Mouse (Mus musculus) gastrocnemius, postnatal 36 days (tissue): ENCODE data around the gene Pip5k1b. TPM values are rescaled to one million over a fixed set of nuclear protein-coding genes. Genes with fewer than 3 reads are reported as not detected.

Source experiments
- DNase-seq, 2 experiments: peaks; one replicate each; pipeline ENCODE4 v3.0.0; 2022
- intact Hi-C: fragments of 180-260 bp; cut with DNase I; formaldehyde crosslinking; loops from one replicate; pipeline ENCODE4 v1.15.1; 2025
- total RNA-seq, 2 experiments: library from RNA; stranded (reverse); gene quantifications; 2 replicates each; pipeline ENCODE4 v1.2.3; 2021

Pip5k1b gene
- total RNA-seq, 2 experiments from 2014 or later: 0.44 to 0.46 TPM

- intact Hi-C loops: no loop called here
These were observed 9.5 kb downstream of the Pip5k1b start for GRCm38 (mm10) chr19:24546153-24546552.

GRCm38 (mm10) chr19:24543386-24544350, 12.0 kb downstream of the Pip5k1b start:
- no peak for DNase-seq
- intact Hi-C loops: no loop called here

More at GRCm38 (mm10) chr19:24546153-24546552, 9.5 kb downstream of the Pip5k1b start:
- DNase-seq: no peak

GRCm38 (mm10) chr19:24542293-24542675, 13.4 kb downstream of the Pip5k1b start:
- intact Hi-C loops: no loop called here
- DNase-seq: no peak

GRCm38 (mm10) chr19:24541669-24542292, 13.9 kb downstream of the Pip5k1b start:
- DNase-seq: no peak
- intact Hi-C loops: no loop called here

GRCm38 (mm10) chr19:24540952-24541668, 14.6 kb downstream of the Pip5k1b start:
- DNase-seq: no peak
- intact Hi-C loops: no loop called here

- intact Hi-C loops: no loop called here
These were observed 16.6 kb downstream of the Pip5k1b start for GRCm38 (mm10) chr19:24539041-24539440.

GRCm38 (mm10) chr19:24538181-24538580, 17.5 kb downstream of the Pip5k1b start:
- no peak for DNase-seq
- intact Hi-C loops: no loop called here

More at GRCm38 (mm10) chr19:24539041-24539440, 16.6 kb downstream of the Pip5k1b start:
- no peak for DNase-seq

- no peak for DNase-seq
- intact Hi-C loops: no loop called here
These were observed 18.0 kb downstream of the Pip5k1b start for GRCm38 (mm10) chr19:24537691-24538090.

- intact Hi-C loops: no loop called here
- DNase-seq: no peak
These were observed 18.8 kb downstream of the Pip5k1b start for GRCm38 (mm10) chr19:24536920-24537319.

- intact Hi-C loops: no loop called here
- no peak for DNase-seq
These were observed 19.4 kb downstream of the Pip5k1b start for GRCm38 (mm10) chr19:24536280-24536679.

- intact Hi-C loops: no loop called here
- no peak for DNase-seq
These were observed 20.5 kb downstream of the Pip5k1b start for GRCm38 (mm10) chr19:24535161-24535560.

GRCm38 (mm10) chr19:24534733-24535132, 20.9 kb downstream of the Pip5k1b start:
- DNase-seq: no peak
- intact Hi-C loops: no loop called here

GRCm38 (mm10) chr19:24528910-24529561, 26.6 kb downstream of the Pip5k1b start:
- intact Hi-C loops: no loop called here
- no peak for DNase-seq

GRCm38 (mm10) chr19:24528129-24528730, 27.4 kb downstream of the Pip5k1b start:
- intact Hi-C loops: no loop called here
- DNase-seq: no peak

GRCm38 (mm10) chr19:24527613-24527948, 28.1 kb downstream of the Pip5k1b start:
- no peak for DNase-seq
- intact Hi-C loops: no loop called here

GRCm38 (mm10) chr19:24526731-24527612, 28.7 kb downstream of the Pip5k1b start:
- no peak for DNase-seq

GRCm38 (mm10) chr19:24523476-24524313, 32.0 kb downstream of the Pip5k1b start:
- intact Hi-C loops: no loop called here
- DNase-seq: no peak

More at GRCm38 (mm10) chr19:24526731-24527612, 28.7 kb downstream of the Pip5k1b start:
- intact Hi-C loops: no loop called here

- DNase-seq: no peak
- intact Hi-C loops: no loop called here
These were observed 33.7 kb downstream of the Pip5k1b start for GRCm38 (mm10) chr19:24521997-24522396.
